In the genomic region with DNA sequence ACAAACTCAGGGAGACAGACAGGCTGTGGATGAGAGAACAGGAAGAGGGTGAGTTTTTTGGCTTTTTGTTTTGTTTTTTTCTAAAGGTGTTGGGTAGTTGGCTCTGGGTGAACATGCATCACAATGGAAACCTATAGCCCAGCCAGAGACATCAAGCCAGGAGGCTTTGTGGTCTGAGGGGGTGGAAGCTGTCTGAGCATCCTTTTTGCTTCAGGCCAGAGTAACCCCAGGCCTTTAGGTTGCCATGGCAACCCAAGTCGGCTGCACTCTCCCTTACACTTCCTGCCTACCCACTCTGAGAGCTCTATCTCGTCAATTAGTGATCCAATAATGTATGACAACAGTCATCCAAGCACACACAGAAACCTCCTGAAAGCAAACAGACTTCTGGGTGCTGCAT, we compare ENCODE assay signal across 13 mouse cellular contexts. TPM values are rescaled to one million over a fixed set of nuclear protein-coding genes. Genes with fewer than 3 reads are reported as not detected.
DNase-seq lines count a peak whose midpoint lies in the region; ATAC-seq lines count a peak whose summit lies in the region.
"Had no signal": no experiment of that assay in that cellular context is flagged by ENCODE, and none has a peak within 500 bp of the region (broad histone marks: within the 10 kb centered on the region; RNA-seq: fewer than 3 reads in every experiment).

No protein-coding gene starts in this region.

- peaks cover 41% of the 10 kb centered on the region for H3K27me3 ChIP-seq in hindbrain, embryonic 13.5 days
- peaks cover 43% of the 10 kb centered on the region for H3K27me3 ChIP-seq in hindbrain, embryonic 10.5 days (ENCODE audit: insufficient read depth, poor library complexity, severe bottlenecking)
- peaks cover 18% of the 10 kb centered on the region for H3K27me3 ChIP-seq in midbrain, embryonic 14.5 days (ENCODE audit: control insufficient read depth, insufficient read depth, low read length)

- intact Hi-C loops in left cerebral cortex, postnatal 10 days (cut with DNase I) = no loop called here

- H3K27ac ChIP-seq in hindbrain, embryonic 13.5 days = no peak overlapping the region
- H3K27ac ChIP-seq in hindbrain, embryonic 10.5 days = no peak overlapping the region
- H3K27ac ChIP-seq in midbrain, embryonic 14.5 days (replicated peaks; ENCODE audit: low read depth, low read length) = no peak overlapping the region
- H3K27ac ChIP-seq: embryonic facial prominence, embryonic 15.5 days; kidney, postnatal 0 days; limb, embryonic 12.5 days had no signal

- no peak overlapping the region for H3K9ac ChIP-seq in hindbrain, embryonic 13.5 days
- no peak overlapping the region for H3K9ac ChIP-seq in midbrain, embryonic 14.5 days (replicated peaks; ENCODE audit: low read length)
- H3K9ac ChIP-seq: embryonic facial prominence, embryonic 15.5 days; limb, embryonic 12.5 days had no signal

- peak; percentile 40; the same call in 1 of the 2 replicates for ATAC-seq in hindbrain, embryonic 13.5 days (ENCODE audit: low FRiP score)
- ATAC-seq in activated CD4-positive, CD25-positive, alpha-beta regulatory T cell, adult 4 months = peak; percentile 76
- ATAC-seq in midbrain, embryonic 14.5 days (ENCODE audit: low FRiP score, low TSS enrichment) = no peak

- peaks cover 34% of the 10 kb centered on the region for H3K4me1 ChIP-seq in hindbrain, embryonic 13.5 days (replicated peaks)
- peaks cover 26% of the 10 kb centered on the region for H3K4me1 ChIP-seq in hindbrain, embryonic 10.5 days (replicated peaks)
- H3K4me1 ChIP-seq in midbrain, embryonic 14.5 days (ENCODE audit: control insufficient read depth, insufficient read depth, low read length) = peaks cover 18% of the 10 kb centered on the region; the same call in 1 of the 2 replicates

- no peak overlapping the region for H3K4me3 ChIP-seq in hindbrain, embryonic 13.5 days
- no peak overlapping the region for H3K4me3 ChIP-seq in hindbrain, embryonic 10.5 days
- no peak overlapping the region for H3K4me3 ChIP-seq in midbrain, embryonic 14.5 days (replicated peaks; ENCODE audit: low read depth, low read length)
- H3K4me3 ChIP-seq: embryonic facial prominence, embryonic 15.5 days; limb, embryonic 12.5 days had no signal

- no peak overlapping the region for H3K4me2 ChIP-seq in hindbrain, embryonic 13.5 days
- H3K4me2 ChIP-seq in midbrain, embryonic 14.5 days (ENCODE audit: low read length) = no peak overlapping the region
- H3K4me2 ChIP-seq: embryonic facial prominence, embryonic 15.5 days; limb, embryonic 12.5 days had no signal

- H3K9me3 ChIP-seq in hindbrain, embryonic 13.5 days = no peaks in the 10 kb centered on the region
- H3K9me3 ChIP-seq in hindbrain, embryonic 10.5 days = no peaks in the 10 kb centered on the region
- no peaks in the 10 kb centered on the region for H3K9me3 ChIP-seq in midbrain, embryonic 14.5 days (ENCODE audit: control insufficient read depth, low read length)
- H3K9me3 ChIP-seq: embryonic facial prominence, embryonic 15.5 days; limb, embryonic 12.5 days had no signal

- H3K36me3 ChIP-seq in hindbrain, embryonic 13.5 days = no peaks in the 10 kb centered on the region
- H3K36me3 ChIP-seq in hindbrain, embryonic 10.5 days = no peaks in the 10 kb centered on the region
- no peaks in the 10 kb centered on the region for H3K36me3 ChIP-seq in midbrain, embryonic 14.5 days (ENCODE audit: control insufficient read depth, insufficient read depth, low read length)
- H3K36me3 ChIP-seq: embryonic facial prominence, embryonic 15.5 days; limb, embryonic 12.5 days had no signal

- no peak for DNase-seq in hindbrain, embryonic 10.5 days (ENCODE audit: low spot score)
- DNase-seq in CD4-positive helper T cell, adult 2 months (ENCODE audit: low read depth, low spot score) = peak; percentile 93
- DNase-seq in midbrain, embryonic 14.5 days = peak; percentile 66
- no peak for DNase-seq in left cerebral cortex, postnatal 10 days (ENCODE audit: extremely low spot score in 1 of 2, low spot score in 2 of 2)
- DNase-seq in adrenal gland, postnatal 10 days = no peak
- DNase-seq in cerebellum, postnatal 36 days = no peak
- DNase-seq: heart, postnatal 36 days; lung, postnatal 4 days had no signal

- 3% methylated on average over 2 of the region's 2 CpGs for WGBS in hindbrain, embryonic 13.5 days
- 7% methylated on average over 2 of the region's 2 CpGs for WGBS in hindbrain, embryonic 10.5 days
- 0% methylated on average over 2 of the region's 2 CpGs for WGBS in midbrain, embryonic 14.5 days

RNA-seq across cellular contexts. Expression of a gene that starts 12.5 kb away (rescaled TPM):
- 1.6 and 1.7 TPM in 2 replicates for polyA plus RNA-seq in hindbrain, embryonic 13.5 days (2015; fragmentation: Nextera tagmentation; extraction: Ambion mirVana)
- polyA plus RNA-seq in hindbrain, embryonic 10.5 days (2016; fragmentation: Nextera tagmentation; extraction: Ambion mirVana) = 0.10 and 0.21 TPM in 2 replicates
- 10 to 100 TPM; 55.7 to 78.7 TPM for polyA plus RNA-seq in activated CD4-positive, CD25-positive, alpha-beta regulatory T cell, adult 4 months (2017; shearing (Covaris generic))
- 2.1 and 2.8 TPM in 2 replicates for polyA plus RNA-seq in midbrain, embryonic 14.5 days (2014; fragmentation: Nextera tagmentation; extraction: Ambion mirVana)
- 1 to 10 TPM; 6.7 to 7.4 TPM for total RNA-seq in left cerebral cortex, postnatal 10 days (2021)
- 1 to 10 TPM; 1.6 to 1.8 TPM for total RNA-seq in adrenal gland, postnatal 10 days (2021)

Comparison
In these comparisons a context has a peak if more than half of its experiments do, and no peak if none do; other contexts are left out.
1. DNase-seq: peak in CD4-positive helper T cell, adult 2 months (single experiment) and midbrain, embryonic 14.5 days (single experiment); none in hindbrain, embryonic 10.5 days (single experiment), left cerebral cortex, postnatal 10 days (0 of 2), adrenal gland, postnatal 10 days (single experiment) and cerebellum, postnatal 36 days (0 of 2).
2. RNA of a gene that starts 12.5 kb away (polyA plus RNA-seq): 55.7 to 78.7 TPM in activated CD4-positive, CD25-positive, alpha-beta regulatory T cell, adult 4 months; 2.1 to 2.8 TPM in midbrain, embryonic 14.5 days, 1.6 to 1.7 TPM in hindbrain, embryonic 13.5 days and 0.10 to 0.21 TPM in hindbrain, embryonic 10.5 days; every median in the first group is over 10 times any median in the second.